Mouse (Mus musculus) spleen, postnatal 14 days (tissue): ENCODE measurements at regions not wholly inside any gene's neighbourhood (a gene's known extent, or its start where the extent isn't known, plus 50 kb on each side); places are given as distances from the start of the nearest gene placed in this dataset.

Experiments used
- DNase-seq, 2 experiments: peaks; one replicate each; pipeline ENCODE4 v3.0.0; 2021 to 2022; ENCODE audit warnings: low spot score in 2 of 2

DNA sequence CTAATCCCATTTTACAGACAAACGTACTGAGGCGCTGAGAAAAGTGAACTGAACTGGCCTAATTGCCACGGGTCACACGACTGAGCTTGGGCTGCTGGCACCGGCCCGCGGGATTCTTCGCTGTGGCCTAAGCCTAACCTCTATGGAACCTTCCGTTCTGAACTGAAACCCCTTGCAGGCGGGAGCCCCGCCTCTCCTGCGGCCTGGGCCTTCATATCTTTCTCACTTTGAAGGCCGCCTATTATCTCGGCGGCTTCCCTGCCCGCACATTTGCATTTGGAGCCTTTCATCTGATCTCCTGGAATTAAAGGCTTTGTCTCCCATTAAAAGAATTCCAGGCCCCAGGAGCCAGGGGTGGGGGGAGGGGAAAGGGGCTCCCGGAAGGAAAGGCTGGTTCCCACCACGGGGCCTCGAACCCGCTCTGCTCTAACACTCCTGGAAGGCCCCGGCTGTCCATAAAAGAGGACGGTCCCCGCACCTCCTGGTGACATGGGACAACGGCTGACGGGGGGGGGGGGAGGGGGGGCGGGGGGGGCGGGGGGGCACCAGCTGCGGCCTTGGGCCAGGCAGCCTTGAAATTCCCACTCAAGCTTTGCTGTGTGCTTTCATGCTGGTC is 122.9 kb upstream of the Pja1 start:
- no peak for DNase-seq

DNA sequence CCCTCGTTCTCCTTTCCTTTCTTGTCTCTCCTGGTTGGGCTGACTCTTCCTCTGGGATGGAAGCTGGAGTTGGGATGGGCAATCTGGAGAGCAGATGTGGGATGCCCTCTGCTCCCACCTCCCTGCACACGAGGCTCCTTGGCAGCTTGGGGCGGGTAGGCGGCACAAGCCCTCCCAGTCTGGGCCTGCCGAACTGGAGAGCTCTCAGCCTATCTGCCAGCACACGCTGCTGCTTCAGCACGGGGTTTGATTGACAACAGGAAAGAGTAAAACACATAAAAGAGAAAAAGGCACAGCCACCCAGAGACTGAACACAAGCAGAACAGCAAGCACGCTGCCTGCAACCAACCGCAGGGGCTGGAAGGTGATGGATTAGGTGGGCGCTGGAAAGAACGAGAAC is 121.9 kb upstream of the Pja1 start:
- no peak for DNase-seq

DNA sequence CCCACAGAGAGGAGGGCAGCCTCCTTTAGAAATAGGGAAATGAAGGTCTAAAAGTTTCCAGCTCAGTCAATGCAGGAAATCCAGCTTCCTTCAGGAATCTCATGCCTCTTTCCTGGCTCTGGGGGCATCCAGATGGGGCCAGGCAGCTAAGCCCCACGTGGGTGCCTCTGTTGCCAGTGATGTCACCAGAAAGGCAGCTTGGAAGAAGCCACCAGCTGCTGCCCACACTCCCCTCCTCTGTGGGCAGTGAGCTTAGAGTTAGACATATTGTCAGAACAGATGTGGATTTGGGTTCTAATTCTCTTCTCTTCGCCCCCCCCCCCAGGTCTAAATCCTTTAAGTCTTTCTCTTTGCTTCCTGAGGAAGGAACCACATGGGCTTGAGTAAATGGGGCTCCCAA is 116.2 kb upstream of the Pja1 start:
- DNase-seq: no peak

DNA sequence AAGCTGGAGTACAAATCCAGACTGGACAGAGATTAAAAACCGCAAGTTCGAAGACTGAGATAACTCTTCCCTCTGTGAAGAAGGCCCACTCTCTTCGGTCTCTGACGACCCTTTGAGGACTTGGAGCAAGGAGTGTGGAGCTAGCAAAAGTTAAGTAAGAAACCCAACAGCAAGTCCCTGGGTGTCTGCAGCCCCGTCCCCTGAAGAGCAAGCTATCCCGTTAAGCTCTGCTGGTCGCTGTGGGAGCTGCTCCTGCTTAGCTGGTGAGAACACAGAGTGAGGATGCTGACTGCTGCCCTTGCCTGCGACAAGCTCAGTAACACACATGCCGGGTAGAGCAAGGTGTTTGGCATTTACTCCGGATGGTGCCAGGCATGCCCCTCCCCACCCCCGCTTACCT is 115.2 kb upstream of the Pja1 start:
- no peak for DNase-seq

DNA sequence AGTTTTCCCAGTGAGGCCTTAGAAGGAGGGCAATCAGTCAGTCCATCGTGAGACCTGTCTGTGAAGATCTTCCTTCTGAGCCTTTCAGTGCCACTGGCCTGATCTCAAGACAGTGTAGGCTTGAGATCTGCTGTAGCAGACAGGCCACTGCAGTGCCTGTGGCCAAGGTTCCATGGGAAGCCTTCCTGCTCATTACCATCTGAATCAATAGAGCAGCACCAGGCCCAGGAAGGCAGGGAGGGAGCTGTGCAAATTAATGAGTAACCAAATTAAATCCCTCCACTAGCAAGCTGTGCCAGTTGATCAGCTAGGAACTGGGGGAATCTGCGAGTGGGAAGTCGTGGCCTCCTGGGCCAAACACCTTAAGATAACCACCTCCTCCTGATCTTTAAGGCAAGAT is 114.6 kb upstream of the Pja1 start:
- no peak for DNase-seq

DNA sequence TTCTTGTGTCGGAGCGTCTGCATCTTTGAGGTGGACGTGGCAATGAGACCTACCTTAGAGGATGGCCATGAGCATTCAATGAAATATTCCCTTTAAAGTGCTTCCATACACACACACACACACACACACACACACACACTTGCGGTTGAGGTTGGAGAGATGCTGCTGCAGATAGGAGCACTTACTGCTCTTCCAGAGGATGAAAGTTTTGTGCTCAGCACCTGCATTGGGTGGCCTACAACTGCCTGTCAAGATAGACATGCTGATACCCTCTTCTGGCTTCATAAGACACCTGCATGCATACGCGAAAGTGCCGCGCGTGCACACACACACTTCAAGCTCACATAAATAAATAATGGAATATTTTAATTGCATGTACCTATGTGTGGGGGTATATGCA is 111.5 kb upstream of the Pja1 start:
- no peak for DNase-seq

DNA sequence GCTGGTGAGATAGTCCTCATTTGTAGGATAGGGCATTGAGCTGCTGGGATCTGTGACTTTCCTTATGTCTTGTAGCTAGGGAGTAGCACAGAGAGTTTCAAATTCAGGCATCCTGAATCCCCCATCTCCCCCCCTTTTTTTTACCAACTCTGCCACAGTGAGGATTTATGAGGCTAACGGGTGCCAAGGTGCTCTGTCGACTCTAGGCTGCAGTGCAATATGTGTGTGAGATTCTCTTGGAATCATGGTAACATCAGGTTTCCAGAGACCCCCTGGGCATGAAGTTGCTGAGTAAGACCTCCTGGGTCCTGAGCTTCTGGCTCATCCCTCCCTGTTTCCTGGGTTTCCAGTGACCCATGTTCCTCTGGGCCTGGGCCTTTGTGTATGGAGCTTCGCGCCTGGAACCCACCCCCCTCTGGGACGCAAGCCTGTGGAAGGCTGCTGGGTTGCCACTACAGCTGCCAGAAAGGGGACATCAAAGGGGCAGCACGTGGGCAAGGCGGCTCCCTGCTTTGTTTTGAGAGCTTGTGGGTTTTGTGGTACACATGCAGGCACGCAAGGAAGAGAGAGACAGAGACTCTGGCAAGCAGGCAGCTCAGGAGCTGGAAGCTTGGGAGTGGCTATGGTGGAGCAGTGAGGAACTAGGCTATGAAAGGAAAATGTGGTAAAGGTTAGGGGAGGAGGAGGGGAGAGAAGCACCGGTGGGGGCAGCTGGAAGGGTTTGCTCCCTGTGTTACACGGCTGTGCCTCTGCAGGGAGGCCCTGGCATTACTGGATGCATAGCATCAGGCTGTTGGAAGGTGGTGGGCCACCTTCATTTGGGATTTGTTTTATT is 110.8 kb upstream of the Pja1 start:
- no peak for DNase-seq

DNA sequence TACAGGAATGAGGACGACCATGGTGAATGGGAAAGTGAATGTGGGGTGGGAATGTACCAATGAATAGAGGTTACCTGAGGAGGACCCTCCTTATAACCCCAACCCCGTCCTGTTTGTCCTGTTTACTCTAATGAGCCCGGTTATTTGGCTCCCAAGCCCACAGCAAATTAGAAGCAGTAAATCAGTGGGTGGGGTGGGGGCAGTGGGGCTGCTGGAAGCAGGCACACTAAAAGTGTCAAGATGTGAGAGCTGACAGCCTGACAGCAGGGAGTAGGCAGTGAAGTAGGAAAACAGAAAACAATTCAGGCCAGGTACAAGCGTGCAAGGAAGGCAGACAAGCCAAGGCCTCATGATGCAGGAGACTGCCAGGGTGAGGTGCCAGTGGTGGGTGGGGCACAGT is 108.1 kb upstream of the Pja1 start:
- no peak for DNase-seq

DNA sequence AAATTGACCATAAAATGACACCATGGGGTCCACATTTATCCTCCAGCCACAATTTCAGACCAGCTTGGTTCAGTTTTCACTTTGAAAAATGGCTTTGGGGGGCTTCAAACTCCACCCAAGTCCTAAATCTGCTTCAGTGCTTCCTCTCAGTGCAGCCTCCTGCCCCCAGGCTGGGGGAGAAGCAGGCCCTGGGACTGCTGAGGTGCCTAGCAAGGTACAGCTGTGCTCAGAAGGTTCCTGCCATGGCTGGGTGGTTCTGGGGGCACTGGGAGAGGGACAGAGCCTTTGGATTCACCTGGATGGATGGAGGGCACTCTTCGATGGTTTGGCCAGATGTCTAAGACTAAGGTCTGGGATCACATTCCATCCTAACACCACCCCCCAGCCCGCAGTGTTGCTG is 107.7 kb upstream of the Pja1 start:
- no peak for DNase-seq

DNA sequence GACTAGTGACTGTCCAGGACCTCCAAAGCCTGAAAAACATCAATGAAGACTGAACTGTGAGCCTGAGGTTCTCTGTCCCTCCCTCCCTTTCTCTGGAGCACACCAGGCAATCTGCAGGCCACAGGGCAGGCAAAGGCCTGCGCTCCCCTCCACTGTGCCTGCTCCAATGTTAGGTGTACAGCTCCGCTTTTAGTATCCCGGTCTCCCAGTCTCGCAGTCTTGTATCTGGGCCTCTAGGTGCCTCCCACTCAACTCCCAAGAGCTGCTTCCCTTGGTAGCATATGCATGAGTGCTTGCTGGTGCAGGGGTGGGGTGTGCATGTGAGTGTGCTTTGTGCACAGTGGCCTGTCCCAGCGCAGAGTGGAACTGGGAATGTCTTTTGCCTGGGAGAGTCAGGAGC is 104.0 kb upstream of the Pja1 start:
- no peak for DNase-seq

DNA sequence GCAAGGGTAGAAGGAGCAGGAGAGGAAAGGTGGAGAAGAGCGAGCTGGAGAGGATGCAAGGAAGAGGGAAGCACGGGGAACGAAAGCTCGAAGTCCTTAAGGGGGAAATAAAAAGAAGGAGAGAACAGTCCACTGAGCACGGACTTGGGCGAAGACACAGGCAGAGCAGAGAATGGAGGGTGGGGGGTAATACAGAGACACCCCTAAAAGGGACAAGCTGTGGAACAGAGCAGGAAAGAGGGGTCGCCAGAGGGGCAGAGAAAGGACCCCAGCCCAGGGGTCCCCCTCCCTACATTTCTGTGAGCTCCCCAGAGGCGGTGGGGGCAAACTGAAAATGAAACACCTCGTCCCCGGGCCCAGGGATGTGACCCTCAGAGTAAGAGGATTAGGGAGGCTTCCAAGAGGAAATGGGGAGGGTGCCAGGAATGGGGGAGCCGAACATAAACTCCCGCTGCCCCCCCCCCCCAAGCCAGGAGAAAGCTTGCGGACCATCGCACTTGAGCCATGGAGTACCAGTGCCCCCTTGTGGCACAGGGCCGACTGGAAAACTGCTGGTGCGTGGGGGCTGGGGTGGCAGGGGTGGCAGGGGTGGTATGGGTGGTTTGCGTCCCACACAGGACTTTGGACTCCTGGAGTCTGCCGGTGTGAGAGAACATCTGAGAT is 103.5 kb upstream of the Pja1 start:
- DNase-seq: no peak

DNA sequence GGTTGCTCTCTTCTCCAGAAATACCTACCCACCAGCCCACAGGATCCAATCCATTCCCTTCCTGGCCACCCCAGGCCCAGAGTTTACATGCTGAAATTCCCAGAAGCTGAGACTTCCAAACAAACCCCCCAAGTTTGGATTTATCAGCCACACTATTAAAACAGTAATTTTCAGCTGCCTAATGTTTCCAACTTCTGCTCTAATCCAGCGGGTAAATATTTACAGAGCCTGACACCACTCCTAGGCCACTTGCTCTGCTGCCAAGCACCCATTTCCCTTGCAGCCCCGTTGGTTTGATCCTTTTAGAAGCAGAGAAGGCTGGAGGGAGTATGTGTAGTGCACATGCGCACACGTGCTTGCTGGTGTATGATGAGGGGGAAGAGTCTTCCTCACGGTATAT is 99.1 kb upstream of the Pja1 start:
- no peak for DNase-seq

DNA sequence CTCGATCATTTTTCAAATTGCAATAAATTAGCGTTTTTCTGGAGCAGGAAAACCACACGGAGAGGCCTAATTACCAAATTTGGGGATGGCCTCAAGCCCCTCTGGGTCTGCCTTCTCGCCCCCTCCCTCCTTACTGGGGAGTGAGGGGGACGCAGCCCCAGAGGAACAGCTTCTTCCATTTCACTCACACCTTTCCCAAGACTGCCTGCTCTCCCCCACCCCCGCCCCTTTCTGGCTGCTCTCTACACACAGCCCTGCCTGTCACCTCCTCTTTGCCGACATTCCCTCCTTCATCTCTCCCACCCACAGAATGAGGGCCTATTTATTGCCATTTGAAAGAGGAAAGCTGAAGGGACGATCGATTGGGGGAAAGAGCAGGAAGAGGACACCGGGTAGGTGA is 97.2 kb upstream of the Pja1 start:
- no peak for DNase-seq

DNA sequence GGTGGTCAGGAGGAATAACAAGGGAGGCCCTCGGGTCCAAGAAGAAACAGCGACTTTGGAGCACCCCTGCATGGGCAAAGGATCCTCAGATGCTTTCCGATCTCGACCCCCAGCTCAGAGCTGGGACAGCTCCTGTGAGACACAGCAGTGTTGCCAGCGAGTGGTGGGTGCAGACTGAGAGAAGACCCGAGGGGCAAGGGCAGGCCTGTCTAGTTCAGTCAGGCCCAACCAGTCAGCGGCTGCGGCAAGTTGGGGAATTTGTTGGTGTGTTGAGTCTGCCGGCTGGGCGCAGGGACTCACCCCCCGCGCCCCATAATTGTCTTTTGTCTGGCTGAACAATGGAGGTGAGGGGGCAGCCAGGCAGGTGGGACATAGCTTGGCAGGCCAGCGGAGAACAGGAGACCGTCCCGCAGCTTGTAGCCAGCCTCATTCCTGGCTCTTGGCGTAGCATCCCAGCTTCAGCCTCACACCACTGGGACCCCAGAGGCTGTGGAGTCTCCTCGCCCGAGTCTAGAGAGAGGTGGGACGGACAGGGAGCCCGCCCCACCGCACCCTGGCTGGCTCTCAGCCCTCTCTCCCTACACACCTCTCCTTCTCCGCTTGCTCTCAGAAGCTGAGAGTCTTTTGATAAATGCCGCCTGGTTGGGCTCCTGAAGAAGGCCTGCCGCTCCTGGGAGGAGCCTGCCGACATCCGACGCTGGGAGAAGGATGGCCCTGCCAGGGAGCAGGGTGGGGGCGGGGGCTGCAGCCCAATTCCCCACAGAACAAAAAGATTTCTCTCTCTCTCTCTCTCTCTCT is 96.5 kb upstream of the Pja1 start:
- no peak for DNase-seq

DNA sequence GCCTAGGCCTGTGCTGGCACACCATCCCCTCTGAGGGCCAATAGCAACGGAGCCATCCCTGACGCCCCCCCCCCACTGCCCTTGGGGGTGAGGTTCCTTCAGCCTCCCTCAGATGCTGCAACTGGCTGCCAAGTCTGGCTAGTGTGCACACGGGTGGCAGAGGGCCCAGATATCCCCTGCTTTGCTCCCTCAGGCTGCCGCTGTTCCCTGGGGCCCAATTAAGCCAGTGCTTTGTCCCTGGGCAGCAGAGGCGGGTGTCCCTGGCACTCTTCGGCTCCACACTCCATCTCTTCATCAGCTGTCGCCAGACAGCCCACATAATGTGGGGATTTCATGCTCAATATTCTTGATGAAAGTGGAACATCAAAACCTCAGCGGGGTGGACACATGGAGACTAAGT is 90.9 kb upstream of the Pja1 start:
- DNase-seq: no peak

DNA sequence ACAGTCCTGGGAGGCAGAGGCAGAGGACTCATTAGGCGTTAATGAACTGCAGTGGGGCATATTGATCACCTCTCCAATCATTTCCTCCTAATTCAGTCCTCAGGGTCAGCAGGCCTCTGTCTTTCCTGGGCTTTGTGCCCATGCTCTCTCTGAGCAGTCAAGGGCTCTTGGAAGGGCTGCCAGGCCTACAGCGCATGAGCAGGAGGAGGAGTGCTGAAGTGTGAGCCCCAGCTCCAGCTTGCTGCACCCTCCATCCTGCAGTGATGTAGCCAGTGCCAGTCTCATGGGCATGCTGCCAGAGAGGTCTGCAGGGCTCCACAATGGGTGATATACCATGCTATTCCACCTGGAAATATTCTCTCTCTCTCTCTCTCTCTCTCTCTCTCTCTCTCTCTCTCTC is 89.6 kb upstream of the Pja1 start:
- DNase-seq: no peak

DNA sequence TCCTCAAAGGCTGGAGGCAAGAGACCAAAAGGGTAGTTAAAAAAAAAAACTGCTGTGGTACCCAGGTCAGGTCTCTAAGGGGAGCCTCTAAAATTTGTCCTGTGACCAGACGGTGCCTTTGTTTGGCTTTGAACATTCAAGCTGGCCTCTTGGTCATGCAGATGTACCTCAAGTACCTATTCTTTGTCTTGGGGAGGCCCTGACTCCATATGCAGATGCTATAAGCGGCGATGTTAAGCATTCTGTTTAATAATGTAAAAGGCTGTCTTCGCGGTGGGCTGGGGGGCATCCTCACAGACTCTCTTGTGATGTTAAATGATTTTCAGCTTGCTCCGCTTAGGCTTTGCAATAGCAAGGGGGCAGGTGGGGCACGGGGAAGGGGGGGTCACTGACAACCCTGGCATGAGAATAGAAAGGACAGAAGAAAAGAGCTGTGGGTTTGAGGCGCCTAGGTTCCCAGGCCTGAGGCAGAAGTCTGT is 85.8 kb upstream of the Pja1 start:
- DNase-seq: no peak

DNA sequence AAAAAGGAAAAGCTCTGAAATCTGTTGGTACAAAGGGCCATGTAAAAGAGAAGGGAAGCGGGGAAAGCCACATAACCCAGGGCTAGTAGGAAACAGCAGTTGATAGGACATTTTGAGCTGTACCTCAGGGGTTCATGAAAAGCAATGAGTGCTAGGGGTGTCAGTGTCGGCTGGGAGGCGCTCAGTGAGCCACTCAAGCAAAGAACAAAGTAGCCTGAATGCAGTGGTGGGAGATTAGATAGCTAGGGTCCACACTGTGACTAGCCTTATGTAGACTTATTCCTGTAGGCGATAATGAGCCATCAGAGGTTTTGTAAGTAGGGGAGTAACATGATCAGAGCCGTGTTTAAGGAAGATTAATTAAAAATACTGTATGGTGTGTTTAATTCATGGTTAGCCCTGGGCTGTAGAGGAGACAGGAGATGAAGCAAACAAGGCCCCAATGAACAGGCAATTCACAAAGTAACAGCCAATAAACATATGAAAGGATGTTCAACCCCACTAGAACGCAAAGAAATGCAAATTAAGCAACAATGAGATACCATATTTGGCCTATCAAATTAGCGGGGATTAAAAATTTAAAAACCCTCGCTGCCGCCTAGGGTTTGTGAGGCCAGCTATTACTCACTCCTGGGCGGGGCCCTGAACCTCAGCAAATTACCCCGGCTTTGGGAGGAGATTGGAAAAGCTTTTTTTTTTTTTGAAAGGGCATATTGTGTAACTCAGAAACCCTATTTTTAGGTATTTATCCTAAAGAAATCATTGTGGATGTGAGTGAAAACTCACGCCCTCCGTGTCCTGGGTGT is 85.1 kb upstream of the Pja1 start:
- no peak for DNase-seq

DNA sequence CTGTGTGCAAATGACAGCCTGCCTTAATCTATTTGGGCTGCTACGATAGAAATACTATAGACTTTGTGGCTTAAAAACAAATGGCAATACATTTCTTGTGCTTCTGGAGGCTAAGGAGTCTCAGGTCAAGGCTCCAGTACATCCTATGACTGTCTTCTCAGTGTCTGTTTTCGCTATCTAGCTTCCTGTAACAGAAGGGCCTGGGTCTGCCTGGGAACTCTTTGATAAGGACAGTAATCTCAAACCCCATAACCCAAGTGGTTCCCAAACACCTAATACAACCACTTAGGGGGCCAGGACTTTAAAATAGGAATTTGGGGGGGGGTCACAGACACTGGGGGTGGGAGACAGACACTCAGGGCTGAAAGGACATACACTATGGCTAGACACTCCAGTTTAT is 81.7 kb upstream of the Pja1 start:
- DNase-seq: no peak

DNA sequence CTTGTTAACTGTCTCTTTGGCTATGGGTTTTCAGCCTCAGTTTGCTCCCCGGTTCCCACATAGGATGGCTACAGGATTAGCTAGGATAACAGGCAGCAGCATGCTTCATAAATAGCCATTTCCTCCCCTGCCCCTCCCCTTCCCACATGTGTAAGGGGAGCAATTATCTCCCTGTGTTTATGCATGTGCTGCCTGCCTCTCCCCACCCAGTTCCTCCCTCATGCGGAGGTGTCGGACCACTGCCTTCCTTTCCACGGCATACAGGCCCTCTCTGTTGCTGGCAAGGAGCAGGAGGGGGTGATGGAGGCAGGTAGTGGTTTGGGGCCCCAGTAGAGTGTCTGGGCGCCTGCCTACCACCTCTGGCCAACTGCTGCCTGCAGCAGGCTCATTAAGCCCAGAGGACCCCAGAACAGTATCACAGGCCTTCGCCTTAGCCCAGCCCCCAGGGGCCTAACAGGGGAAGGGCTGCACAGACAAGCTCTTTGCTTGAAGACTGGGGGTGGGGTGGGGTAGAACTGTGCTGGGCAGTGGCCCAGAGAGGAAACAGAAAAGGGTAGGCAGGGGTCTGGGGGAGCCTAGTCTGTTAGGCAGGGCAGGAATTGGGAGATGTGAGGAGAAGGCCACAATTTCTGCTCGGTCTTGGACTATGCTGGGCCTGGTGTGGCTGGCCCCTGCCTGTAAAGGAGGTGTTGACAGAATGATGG is 79.1 kb upstream of the Pja1 start:
- no peak for DNase-seq
